Mouse (Mus musculus) lung, embryonic 16.5 days (tissue): ENCODE data around the gene Akr1d1. TPM values are rescaled to one million over a fixed set of nuclear protein-coding genes. Genes with fewer than 3 reads are reported as not detected.

Experiments used
- ATAC-seq: fragments of 200-750 bp; cut with Nextera tagmentation; 2 replicates; pipeline ENCODE4 v1.8.0; 2017; ENCODE audit warnings: low read depth, mild to moderate bottlenecking, moderate library complexity
- H3K27ac ChIP-seq: fragments of 300-500 bp; sonication (generic); 2 replicates; pipeline ENCODE4 v1.5.1; 2014; ENCODE audit warnings: mild to moderate bottlenecking, control low read depth, low read length
- H3K27me3 ChIP-seq: fragments of 300-500 bp; sonication (generic); 2 replicates; pipeline ENCODE4 v1.6.1; 2014; ENCODE audit warnings: low read depth, low read length, mixed read lengths; ENCODE audit not compliant: control insufficient read depth, insufficient read depth
- H3K36me3 ChIP-seq: fragments of 300-500 bp; sonication (generic); 2 replicates; pipeline ENCODE4 v1.6.1; 2014; ENCODE audit warnings: low read length; ENCODE audit not compliant: control insufficient read depth, insufficient read depth
- H3K4me1 ChIP-seq: fragments of 300-500 bp; sonication (generic); replicated peaks from 2 replicates; pipeline ENCODE4 v1.6.1; 2014; ENCODE audit warnings: low read length, mixed read lengths; ENCODE audit not compliant: control insufficient read depth, insufficient read depth
- H3K4me2 ChIP-seq: fragments of 300-500 bp; sonication (generic); 2 replicates; pipeline ENCODE4 v1.6.1; 2014; ENCODE audit warnings: low read depth, low read length, control low read depth
- H3K4me3 ChIP-seq: fragments of 300-500 bp; sonication (generic); 2 replicates; pipeline ENCODE4 v1.5.1; 2014; ENCODE audit warnings: mild to moderate bottlenecking, low read length, control low read depth
- H3K9ac ChIP-seq: fragments of 300-500 bp; sonication (generic); 2 replicates; pipeline ENCODE4 v1.6.1; 2014; ENCODE audit warnings: low read length, control low read depth
- H3K9me3 ChIP-seq: fragments of 300-500 bp; sonication (generic); 2 replicates; pipeline ENCODE4 v1.6.1; 2016; ENCODE audit warnings: low read length; ENCODE audit not compliant: control insufficient read depth
- WGBS: fragments of 180-500 bp; shearing (Covaris S2); extraction: QIAGEN DNeasy Blood & Tissue Kit; methylation state at CpG from one replicate; pipeline ENCODE4 v1.1.7; 2014; 5-methylcytosine and 5-hydroxymethylcytosine counted together
- polyA plus RNA-seq: library from polyadenylated mRNA; unstranded; fragments of >200 nt; fragmentation: Nextera tagmentation; extraction: Ambion mirVana; gene quantifications from 2 replicates; pipeline ENCODE4 v1.2.1, GENCODE M21; 2015

Gene Akr1d1
- polyA plus RNA-seq, 1 experiment from 2014 or later, result not detected

- H3K27ac ChIP-seq, result no peak overlapping the region
- H3K9ac ChIP-seq, result no peak overlapping the region
- 60% methylated on average over 19 of the region's 19 CpGs for WGBS
- H3K4me1 ChIP-seq, result peaks cover 4% of the 10 kb centered on the region; the same call in 1 of the 2 replicates
- H3K27me3 ChIP-seq, result no peaks in the 10 kb centered on the region
- no peak for ATAC-seq
- H3K4me2 ChIP-seq, result no peak overlapping the region
- H3K36me3 ChIP-seq, result no peaks in the 10 kb centered on the region
- H3K9me3 ChIP-seq, result no peaks in the 10 kb centered on the region
- H3K4me3 ChIP-seq, result no peak overlapping the region
Measured at GRCm38 (mm10) chr6:37592101-37593032, 62.4 kb downstream of the Akr1d1 start.

- no peak overlapping the region for H3K4me3 ChIP-seq
- H3K9ac ChIP-seq, result no peak overlapping the region
- WGBS, result 66% methylated on average over 6 of the region's 6 CpGs
- H3K9me3 ChIP-seq, result no peaks in the 10 kb centered on the region
- no peak for ATAC-seq
- no peaks in the 10 kb centered on the region for H3K27me3 ChIP-seq
- H3K27ac ChIP-seq, result no peak overlapping the region
- no peak overlapping the region for H3K4me2 ChIP-seq
- no peaks in the 10 kb centered on the region for H3K36me3 ChIP-seq
- peaks cover 4% of the 10 kb centered on the region; the same call in 1 of the 2 replicates for H3K4me1 ChIP-seq
Measured at GRCm38 (mm10) chr6:37593033-37593374, 63.0 kb downstream of the Akr1d1 start.

GRCm38 (mm10) chr6:37593551-37594089, 63.6 kb downstream of the Akr1d1 start:
- Histone ChIP-seq H3K36me3 (no peaks in the 10 kb centered on the region), H3K4me3 (no peak overlapping the region), H3K4me1 (peaks cover 4% of the 10 kb centered on the region; the same call in 1 of the 2 replicates), H3K4me2 (no peak overlapping the region), H3K9ac (no peak overlapping the region), H3K27ac (no peak overlapping the region), H3K27me3 (no peaks in the 10 kb centered on the region), H3K9me3 (no peaks in the 10 kb centered on the region)
- no peak for ATAC-seq
- WGBS, result 22% methylated on average over 5 of the region's 5 CpGs

GRCm38 (mm10) chr6:37597088-37597487, 67.1 kb downstream of the Akr1d1 start:
- 41% methylated on average over 2 of the region's 2 CpGs for WGBS
- no peak overlapping the region for H3K4me2 ChIP-seq
- no peak overlapping the region for H3K4me3 ChIP-seq
- H3K27ac ChIP-seq, result no peak overlapping the region
- no peaks in the 10 kb centered on the region for H3K9me3 ChIP-seq
- H3K36me3 ChIP-seq, result no peaks in the 10 kb centered on the region
- ATAC-seq, result 0 out of 2 replicates have a peak, but pooled peaks have one; percentile 15
- H3K4me1 ChIP-seq, result peaks cover 4% of the 10 kb centered on the region; the same call in 1 of the 2 replicates
- H3K27me3 ChIP-seq, result no peaks in the 10 kb centered on the region
- H3K9ac ChIP-seq, result no peak overlapping the region

GRCm38 (mm10) chr6:37598033-37598432, 68.1 kb downstream of the Akr1d1 start:
- ATAC-seq, result no peak
- no peak overlapping the region for H3K27ac ChIP-seq
- no peaks in the 10 kb centered on the region for H3K36me3 ChIP-seq
- no peak overlapping the region for H3K4me3 ChIP-seq
- no peak overlapping the region for H3K9ac ChIP-seq
- no peaks in the 10 kb centered on the region for H3K9me3 ChIP-seq
- H3K27me3 ChIP-seq, result no peaks in the 10 kb centered on the region
- no peak overlapping the region for H3K4me2 ChIP-seq
- H3K4me1 ChIP-seq, result no peaks in the 10 kb centered on the region; the same call in 1 of the 2 replicates

- ATAC-seq, result no peak
- no peak overlapping the region for H3K27ac ChIP-seq
- WGBS, result 64% methylated on average over 7 of the region's 7 CpGs
- H3K4me3 ChIP-seq, result no peak overlapping the region
- H3K9ac ChIP-seq, result no peak overlapping the region
- H3K9me3 ChIP-seq, result no peaks in the 10 kb centered on the region
- H3K27me3 ChIP-seq, result no peaks in the 10 kb centered on the region
- no peak overlapping the region for H3K4me2 ChIP-seq
- H3K4me1 ChIP-seq, result no peaks in the 10 kb centered on the region
- H3K36me3 ChIP-seq, result no peaks in the 10 kb centered on the region
Measured at GRCm38 (mm10) chr6:37600976-37601498, 71.1 kb downstream of the Akr1d1 start.

GRCm38 (mm10) chr6:37602857-37603765, 73.1 kb downstream of the Akr1d1 start:
- H3K9me3 ChIP-seq, result no peaks in the 10 kb centered on the region
- no peaks in the 10 kb centered on the region for H3K36me3 ChIP-seq
- no peaks in the 10 kb centered on the region for H3K27me3 ChIP-seq
- no peak for ATAC-seq
- H3K4me3 ChIP-seq, result no peak overlapping the region
- no peak overlapping the region for H3K4me2 ChIP-seq
- H3K4me1 ChIP-seq, result no peaks in the 10 kb centered on the region
- no peak overlapping the region for H3K27ac ChIP-seq
- H3K9ac ChIP-seq, result no peak overlapping the region
- 55% methylated on average over 9 of the region's 9 CpGs for WGBS

- peaks cover 2% of the 10 kb centered on the region; the same call in 1 of the 2 replicates for H3K9me3 ChIP-seq
- no peak overlapping the region for H3K9ac ChIP-seq
- no peak overlapping the region for H3K4me2 ChIP-seq
- ATAC-seq, result no peak
- H3K4me3 ChIP-seq, result no peak overlapping the region
- H3K27me3 ChIP-seq, result no peaks in the 10 kb centered on the region
- H3K4me1 ChIP-seq, result no peaks in the 10 kb centered on the region
- WGBS, result 86% methylated on average over 4 of the region's 4 CpGs
- no peak overlapping the region for H3K27ac ChIP-seq
- no peaks in the 10 kb centered on the region for H3K36me3 ChIP-seq
Measured at GRCm38 (mm10) chr6:37604178-37604883, 74.4 kb downstream of the Akr1d1 start.
